Mouse (Mus musculus) kidney, embryonic 14.5 days (tissue): ENCODE measurements around the gene Il6st. TPM values are rescaled to one million over a fixed set of nuclear protein-coding genes. Genes with fewer than 3 reads are reported as not detected.

Experiments used
- ATAC-seq: fragments of 200-750 bp; cut with Nextera tagmentation; 2 replicates; pipeline ENCODE4 v1.8.0; 2017; ENCODE audit warnings: moderate number of reproducible peaks, mild to moderate bottlenecking, moderate TSS enrichment, moderate library complexity; ENCODE audit not compliant: low FRiP score, low TSS enrichment
- H3K27ac ChIP-seq: fragments of 300-500 bp; sonication (generic); 2 replicates; pipeline ENCODE4 v1.5.1; 2014; ENCODE audit warnings: low read depth, mild to moderate bottlenecking, low read length, moderate library complexity, mixed read lengths
- H3K27me3 ChIP-seq: fragments of 300-500 bp; sonication (generic); 2 replicates; pipeline ENCODE4 v1.6.1; 2014; ENCODE audit warnings: mild to moderate bottlenecking, low read length; ENCODE audit not compliant: control insufficient read depth, insufficient read depth
- H3K36me3 ChIP-seq: fragments of 300-500 bp; sonication (generic); 2 replicates; pipeline ENCODE4 v1.6.1; 2014; ENCODE audit warnings: low read length, mixed read lengths; ENCODE audit not compliant: control insufficient read depth, insufficient read depth
- H3K4me1 ChIP-seq: fragments of 300-500 bp; sonication (generic); 2 replicates; pipeline ENCODE4 v1.6.1; 2014; ENCODE audit warnings: low read length, mixed read lengths; ENCODE audit not compliant: control insufficient read depth, insufficient read depth
- H3K4me2 ChIP-seq: fragments of 300-500 bp; sonication (generic); replicated peaks from 2 replicates; pipeline ENCODE4 v1.6.1; 2014; ENCODE audit warnings: low read depth, mild to moderate bottlenecking, low read length
- H3K4me3 ChIP-seq: fragments of 300-500 bp; sonication (generic); 2 replicates; pipeline ENCODE4 v1.5.1; 2014; ENCODE audit warnings: mild to moderate bottlenecking, low read length
- H3K9ac ChIP-seq: fragments of 300-500 bp; sonication (generic); 2 replicates; pipeline ENCODE4 v1.6.1; 2014; ENCODE audit warnings: low read depth, mild to moderate bottlenecking, low read length, moderate library complexity
- H3K9me3 ChIP-seq: fragments of 300-500 bp; sonication (generic); 2 replicates; pipeline ENCODE4 v1.6.1; 2016; ENCODE audit warnings: low read length; ENCODE audit not compliant: control insufficient read depth
- WGBS: fragments of 180-500 bp; shearing (Covaris S2); extraction: QIAGEN DNeasy Blood & Tissue Kit; methylation state at CpG from one replicate; pipeline ENCODE4 v1.1.7; 2014; 5-methylcytosine and 5-hydroxymethylcytosine counted together
- polyA plus RNA-seq: library from polyadenylated mRNA; unstranded; fragments of >200 nt; fragmentation: Nextera tagmentation; extraction: Ambion mirVana; gene quantifications from 2 replicates; pipeline ENCODE4 v1.2.1, GENCODE M21; 2014

Il6st gene
- polyA plus RNA-seq, 1 experiment from 2014 or later: 31.8 TPM

DNA sequence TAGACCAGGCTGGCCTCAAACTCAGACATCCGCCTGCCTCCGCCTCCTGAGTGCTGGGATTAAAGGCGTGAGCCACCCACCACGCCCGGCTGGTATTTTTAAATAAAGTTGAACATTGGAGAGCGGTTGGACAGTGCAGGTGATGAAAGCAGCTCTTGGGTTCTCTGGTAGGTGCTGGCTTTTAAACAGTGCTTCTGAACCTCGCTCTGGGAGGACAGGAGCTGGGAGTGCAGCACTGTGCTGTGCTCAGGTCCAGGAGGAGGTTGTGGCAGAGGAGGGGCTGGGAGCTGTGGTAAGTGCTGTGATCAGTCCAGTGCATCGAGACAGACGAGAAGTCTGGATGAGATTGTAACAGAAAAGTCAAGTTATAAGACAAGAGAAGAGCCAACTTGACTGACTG lies 3.5 kb downstream of the Il6st start:
- ATAC-seq: no peak
- 87% methylated on average over 9 of the region's 9 CpGs for WGBS
- H3K27me3 ChIP-seq: no peaks in the 10 kb centered on the region
- H3K27ac ChIP-seq: no peak overlapping the region
- no peaks in the 10 kb centered on the region for H3K36me3 ChIP-seq
- no peak overlapping the region for H3K4me3 ChIP-seq
- H3K9ac ChIP-seq: no peak overlapping the region
- peaks cover 7% of the 10 kb centered on the region; the same call in 1 of the 2 replicates for H3K4me1 ChIP-seq
- no peaks in the 10 kb centered on the region for H3K9me3 ChIP-seq
- no peak overlapping the region for H3K4me2 ChIP-seq

DNA sequence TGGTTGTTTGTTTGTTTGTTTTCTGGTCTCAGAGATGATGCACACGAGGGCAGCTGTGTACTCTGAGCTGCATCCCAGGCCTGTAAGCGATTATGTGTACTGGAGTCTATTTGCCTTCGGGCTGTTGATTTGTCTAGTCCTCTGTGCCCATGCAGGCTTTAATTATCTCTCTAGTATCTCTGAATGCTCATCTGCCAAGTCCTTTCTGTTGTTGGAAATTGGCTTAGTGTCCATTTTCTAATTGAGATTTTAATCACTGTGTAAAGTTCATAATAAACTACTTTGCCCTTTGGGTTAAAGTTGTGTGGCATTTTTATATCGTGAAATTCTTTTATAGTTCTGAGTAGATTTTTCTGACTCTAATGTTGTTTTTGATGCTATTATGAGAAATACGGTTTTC lies 5.6 kb downstream of the Il6st start:
- Histone ChIP-seq H3K4me2 (no peak overlapping the region), H3K9me3 (no peaks in the 10 kb centered on the region), H3K27me3 (no peaks in the 10 kb centered on the region), H3K9ac (no peak overlapping the region), H3K4me1 (peaks cover 7% of the 10 kb centered on the region; the same call in 1 of the 2 replicates), H3K4me3 (no peak overlapping the region), H3K27ac (no peak overlapping the region), H3K36me3 (no peaks in the 10 kb centered on the region)
- ATAC-seq: no peak
- WGBS: 88% methylated on average over 5 of the region's 5 CpGs

DNA sequence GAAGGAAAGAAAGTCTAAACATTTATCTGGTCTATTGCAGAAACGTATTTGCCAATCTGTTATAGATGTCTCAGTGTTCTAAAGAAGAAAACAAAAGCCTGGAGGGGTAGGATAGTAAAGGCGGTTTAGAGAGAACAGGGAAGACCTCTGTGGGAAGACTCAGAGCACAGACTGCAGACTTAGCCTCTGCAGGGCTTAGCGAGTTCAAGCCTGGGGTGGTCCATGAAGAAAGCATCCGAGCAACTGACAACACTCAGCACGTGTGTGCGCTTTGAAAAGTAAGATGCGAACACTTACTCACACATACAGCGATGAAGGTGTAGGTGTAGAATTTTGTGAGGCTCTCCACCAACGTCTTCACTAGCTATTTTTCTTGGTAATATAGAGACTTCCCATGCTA lies 7.3 kb downstream of the Il6st start:
- no peak overlapping the region for H3K4me2 ChIP-seq
- no peak overlapping the region for H3K27ac ChIP-seq
- no peak overlapping the region for H3K4me3 ChIP-seq
- H3K27me3 ChIP-seq: no peaks in the 10 kb centered on the region
- 95% methylated on average over 9 of the region's 9 CpGs for WGBS
- no peaks in the 10 kb centered on the region for H3K4me1 ChIP-seq
- no peaks in the 10 kb centered on the region for H3K9me3 ChIP-seq
- H3K9ac ChIP-seq: no peak overlapping the region
- no peak for ATAC-seq
- peaks cover 9% of the 10 kb centered on the region for H3K36me3 ChIP-seq

DNA sequence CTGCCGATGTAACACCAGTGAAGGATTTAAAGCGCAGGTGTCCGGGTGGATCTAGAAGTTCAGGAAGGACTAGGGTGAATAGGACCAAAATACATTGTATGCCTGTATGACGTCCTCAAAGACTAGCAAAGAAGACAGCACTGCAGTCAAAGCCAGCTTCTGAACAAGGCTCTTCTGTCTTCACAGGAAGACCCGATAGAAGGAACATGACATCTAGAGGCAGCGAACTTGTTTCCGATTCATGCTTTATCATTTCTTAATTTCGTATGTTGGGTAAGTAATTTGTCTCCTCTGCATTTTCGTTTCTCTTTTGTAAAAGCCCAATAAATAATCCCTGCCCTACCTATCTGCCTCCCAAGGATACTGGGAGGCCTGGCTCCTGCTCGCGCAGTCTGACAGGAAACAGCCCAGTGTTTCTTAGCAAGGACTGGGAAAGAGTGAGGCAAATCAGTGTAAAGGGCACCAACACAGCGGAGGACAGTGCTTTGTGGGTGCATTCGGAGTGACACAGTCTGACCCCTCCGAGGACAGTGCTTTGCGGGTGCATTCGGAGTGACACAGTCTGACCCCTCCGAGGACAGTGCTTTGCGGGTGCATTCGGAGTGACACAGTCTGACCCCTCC lies 8.6 kb downstream of the Il6st start:
- no peak overlapping the region for H3K9ac ChIP-seq
- H3K4me1 ChIP-seq: no peaks in the 10 kb centered on the region
- H3K9me3 ChIP-seq: no peaks in the 10 kb centered on the region
- H3K4me3 ChIP-seq: no peak overlapping the region
- H3K36me3 ChIP-seq: peaks cover 12% of the 10 kb centered on the region
- no peaks in the 10 kb centered on the region for H3K27me3 ChIP-seq
- no peak overlapping the region for H3K27ac ChIP-seq
- no peak for ATAC-seq
- 79% methylated on average over 17 of the region's 19 CpGs for WGBS
- no peak overlapping the region for H3K4me2 ChIP-seq

DNA sequence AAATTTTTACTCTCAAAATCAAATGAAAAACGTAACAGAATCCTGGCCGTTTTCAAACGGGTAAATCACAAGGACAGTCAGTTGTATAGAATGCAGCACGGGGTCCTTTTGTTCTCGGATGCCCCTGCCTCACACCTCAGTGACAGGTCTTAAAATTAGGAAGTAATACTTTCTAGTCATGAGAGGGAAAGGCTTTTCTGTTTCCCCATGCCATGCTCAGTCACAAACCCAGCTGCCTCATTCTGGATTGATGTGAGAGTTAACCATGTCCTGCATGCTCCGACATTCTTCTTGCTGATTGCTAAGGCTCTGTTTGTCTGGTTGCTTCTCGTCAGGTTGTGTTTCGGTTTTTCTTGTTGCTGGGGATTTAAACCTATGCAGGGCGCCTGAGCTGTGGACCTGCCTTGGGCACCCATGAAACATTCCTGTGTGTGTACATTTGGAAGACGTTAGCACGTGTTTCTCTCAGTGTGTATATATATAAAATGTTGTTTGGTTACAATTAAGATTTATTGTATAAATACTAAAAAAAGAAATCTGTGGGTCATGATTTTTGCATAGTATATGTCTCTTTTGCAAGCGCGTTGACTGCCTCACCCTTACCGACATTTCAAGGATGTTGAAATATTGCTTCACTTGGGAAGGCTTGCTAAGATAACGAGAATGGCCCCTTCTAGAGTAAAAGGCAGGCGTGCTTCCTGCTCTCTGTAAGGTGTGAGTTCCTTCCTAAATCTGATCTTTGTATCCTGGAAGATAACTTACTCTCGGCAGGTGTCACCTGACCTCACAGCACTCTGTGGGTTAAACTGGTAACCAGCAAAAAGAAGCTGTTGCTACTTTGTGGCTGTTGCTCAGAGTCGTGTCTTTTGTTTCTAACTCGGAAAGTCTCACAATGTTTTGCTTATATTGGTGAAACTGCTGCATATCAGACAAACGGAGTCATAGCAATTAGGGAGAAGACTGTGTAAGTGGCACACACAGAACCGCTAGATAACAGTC lies 10.2 kb downstream of the Il6st start:
- H3K9me3 ChIP-seq: no peaks in the 10 kb centered on the region
- no peak overlapping the region for H3K4me3 ChIP-seq
- WGBS: 60% methylated on average over 21 of the region's 21 CpGs
- H3K36me3 ChIP-seq: peaks cover 12% of the 10 kb centered on the region
- no peak for ATAC-seq
- no peaks in the 10 kb centered on the region for H3K27me3 ChIP-seq
- no peak overlapping the region for H3K9ac ChIP-seq
- H3K27ac ChIP-seq: no peak overlapping the region
- no peak overlapping the region for H3K4me2 ChIP-seq
- H3K4me1 ChIP-seq: no peaks in the 10 kb centered on the region

DNA sequence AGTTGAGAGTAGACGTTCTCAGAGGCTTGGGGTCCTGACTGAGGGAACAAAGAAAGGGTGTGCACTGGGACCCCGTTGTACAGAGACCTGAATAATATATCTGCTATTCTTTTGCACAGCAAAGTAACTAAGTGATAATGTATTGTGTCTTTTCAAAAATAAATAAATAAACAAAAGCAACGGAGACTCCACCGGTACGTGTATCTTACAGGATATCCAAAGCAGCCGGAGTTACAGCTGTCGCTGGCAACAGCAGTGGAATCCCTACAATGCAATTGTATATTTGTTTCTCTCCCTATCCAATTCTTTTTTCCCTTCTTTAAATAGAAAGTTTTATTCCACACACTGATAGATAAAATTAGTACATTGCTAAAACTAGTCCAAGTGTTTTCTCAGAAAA lies 15.2 kb downstream of the Il6st start:
- Histone ChIP-seq H3K4me1 (no peaks in the 10 kb centered on the region), H3K9ac (no peak overlapping the region), H3K27ac (no peak overlapping the region), H3K27me3 (no peaks in the 10 kb centered on the region), H3K4me2 (no peak overlapping the region), H3K36me3 (peaks cover 38% of the 10 kb centered on the region), H3K4me3 (no peak overlapping the region), H3K9me3 (no peaks in the 10 kb centered on the region)
- no peak for ATAC-seq
- 89% methylated on average over 7 of the region's 7 CpGs for WGBS

DNA sequence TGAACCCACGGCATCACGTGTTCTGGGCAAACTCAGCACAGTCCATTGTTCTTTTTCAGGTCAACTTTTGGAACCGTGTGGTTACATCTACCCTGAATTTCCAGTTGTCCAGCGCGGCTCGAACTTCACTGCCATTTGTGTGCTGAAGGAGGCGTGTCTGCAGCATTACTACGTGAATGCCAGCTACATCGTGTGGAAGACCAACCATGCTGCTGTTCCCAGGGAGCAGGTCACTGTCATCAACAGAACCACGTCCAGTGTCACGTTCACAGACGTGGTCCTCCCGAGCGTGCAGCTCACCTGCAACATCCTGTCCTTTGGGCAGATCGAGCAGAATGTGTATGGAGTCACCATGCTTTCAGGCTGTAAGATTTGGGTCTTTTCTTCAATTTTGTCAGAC lies 16.1 kb downstream of the Il6st start:
- Histone ChIP-seq H3K27ac (no peak overlapping the region), H3K4me3 (no peak overlapping the region), H3K36me3 (peaks cover 42% of the 10 kb centered on the region), H3K4me2 (no peak overlapping the region), H3K9ac (no peak overlapping the region), H3K27me3 (no peaks in the 10 kb centered on the region), H3K4me1 (no peaks in the 10 kb centered on the region), H3K9me3 (no peaks in the 10 kb centered on the region)
- 92% methylated on average over 15 of the region's 15 CpGs for WGBS
- no peak for ATAC-seq

DNA sequence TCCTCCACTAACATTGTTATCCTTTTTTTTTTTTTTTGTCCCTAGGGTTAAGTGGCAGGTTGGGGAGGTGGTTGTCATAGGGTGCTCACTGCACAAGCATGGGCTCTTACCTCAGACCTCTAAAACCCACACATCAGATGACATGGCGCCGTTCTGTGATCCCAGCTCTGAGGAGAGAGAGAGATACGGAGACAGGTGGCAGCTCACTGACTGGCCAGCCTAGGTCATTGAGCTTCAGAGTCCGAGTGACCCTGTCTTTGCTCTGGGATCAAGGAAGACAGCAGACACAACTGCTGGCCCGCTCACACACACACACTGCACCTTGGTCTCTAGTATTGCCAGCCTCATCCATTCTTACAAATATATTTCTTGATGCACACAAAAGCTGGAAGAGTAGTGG lies 18.7 kb downstream of the Il6st start:
- no peaks in the 10 kb centered on the region for H3K27me3 ChIP-seq
- no peak overlapping the region for H3K9ac ChIP-seq
- no peak for ATAC-seq
- WGBS: 93% methylated on average over 5 of the region's 5 CpGs
- H3K36me3 ChIP-seq: peaks cover 44% of the 10 kb centered on the region
- H3K4me2 ChIP-seq: no peak overlapping the region
- H3K4me3 ChIP-seq: no peak overlapping the region
- H3K9me3 ChIP-seq: no peaks in the 10 kb centered on the region
- no peaks in the 10 kb centered on the region for H3K4me1 ChIP-seq
- no peak overlapping the region for H3K27ac ChIP-seq

DNA sequence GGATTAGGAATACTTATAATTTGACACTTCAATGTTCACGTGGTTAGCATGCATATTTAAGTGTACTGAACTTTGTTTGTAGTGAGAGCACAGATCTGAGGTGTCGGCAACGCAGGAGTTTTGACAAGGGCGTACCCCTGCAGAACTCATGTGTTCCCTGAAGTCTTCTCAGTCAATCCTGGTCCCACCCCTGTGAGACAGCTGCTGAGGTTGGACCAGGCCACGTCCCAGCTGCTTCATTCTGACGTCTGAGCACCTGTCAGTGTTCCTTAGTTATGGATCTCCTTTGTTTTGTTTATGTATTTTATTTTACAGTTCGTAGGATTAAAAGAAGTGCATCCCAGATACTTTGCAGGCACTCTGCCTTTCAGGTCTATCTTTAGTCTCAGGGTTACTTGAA lies 19.1 kb downstream of the Il6st start:
- Histone ChIP-seq H3K9ac (no peak overlapping the region), H3K4me2 (no peak overlapping the region), H3K36me3 (peaks cover 44% of the 10 kb centered on the region), H3K27ac (no peak overlapping the region), H3K4me3 (no peak overlapping the region), H3K27me3 (no peaks in the 10 kb centered on the region), H3K4me1 (no peaks in the 10 kb centered on the region), H3K9me3 (no peaks in the 10 kb centered on the region)
- 88% methylated on average over 7 of the region's 7 CpGs for WGBS
- ATAC-seq: no peak
